Mouse (Mus musculus) liver, embryonic 14.5 days (tissue): ENCODE results near the gene Gnptab. TPM values are rescaled to one million over a fixed set of nuclear protein-coding genes. Genes with fewer than 3 reads are reported as not detected.

Experiments
- ATAC-seq: fragments of 200-750 bp; cut with Nextera tagmentation; 2 replicates; pipeline ENCODE4 v1.8.0; 2017; ENCODE audit warnings: moderate number of reproducible peaks, mild to moderate bottlenecking, moderate library complexity; ENCODE audit not compliant: insufficient read depth
- DNase-seq, 3 experiments: peaks; one replicate each; pipeline ENCODE4 v3.0.0-alpha.2; 2012 to 2013; ENCODE audit warnings: low read depth in 3 of 3, low spot score in 3 of 3
- H3K27ac ChIP-seq: fragments of 300-500 bp; sonication (generic); 2 replicates; pipeline ENCODE4 v1.5.1; 2014; ENCODE audit warnings: moderate library complexity, mild to moderate bottlenecking, control low read depth, inconsistent platforms
- H3K27me3 ChIP-seq: fragments of 300-500 bp; sonication (generic); 2 replicates; pipeline ENCODE4 v1.6.1; 2014; ENCODE audit warnings: mild to moderate bottlenecking, low read length, moderate library complexity; ENCODE audit not compliant: control insufficient read depth, insufficient read depth
- H3K36me3 ChIP-seq: fragments of 300-500 bp; sonication (generic); replicated peaks from 2 replicates; pipeline ENCODE4 v1.6.1; 2014; ENCODE audit warnings: low read depth; ENCODE audit not compliant: control insufficient read depth, insufficient read depth
- H3K4me1 ChIP-seq, 2 experiments: fragments of 200-500 bp in 1 of 2; fragments of 300-500 bp in 1 of 2; sonication (generic) in 1 of 2; replicated peaks; 2 replicates each; pipeline ENCODE4 v1.6.1; 2012 to 2014; ENCODE audit warnings: antibody characterized with exemption in 1 of 2, inconsistent platforms in 1 of 2, low read length in 1 of 2; ENCODE audit not compliant: control insufficient read depth in 2 of 2, insufficient read depth in 2 of 2
- H3K4me2 ChIP-seq: fragments of 300-500 bp; sonication (generic); 2 replicates; pipeline ENCODE4 v1.6.1; 2014; ENCODE audit warnings: low read depth, mild to moderate bottlenecking, control low read depth, moderate library complexity
- H3K4me3 ChIP-seq, 2 experiments: fragments of 200-500 bp in 1 of 2; fragments of 300-500 bp in 1 of 2; sonication (generic) in 1 of 2; 2 replicates each; pipeline ENCODE4 v1.5.1; 2012 to 2014; ENCODE audit warnings: low read depth in 2 of 2, low read length in 2 of 2, mild to moderate bottlenecking in 2 of 2, control low read depth in 1 of 2, inconsistent platforms in 1 of 2, moderate library complexity in 1 of 2; ENCODE audit not compliant: insufficient read depth in 1 of 2
- H3K9ac ChIP-seq: fragments of 300-500 bp; sonication (generic); replicated peaks from 2 replicates; pipeline ENCODE4 v1.6.1; 2014; ENCODE audit warnings: mild to moderate bottlenecking, control low read depth, moderate library complexity
- H3K9me3 ChIP-seq: fragments of 300-500 bp; sonication (generic); 2 replicates; pipeline ENCODE4 v1.6.1; 2016; ENCODE audit warnings: low read length, mixed read lengths; ENCODE audit not compliant: control insufficient read depth
- CTCF ChIP-seq: IDR thresholded peaks from 2 replicates; pipeline ENCODE4 v1.5.1; 2016; ENCODE audit warnings: antibody characterized with exemption, low read depth, control low read depth
- EP300 ChIP-seq: IDR thresholded peaks from 2 replicates; pipeline ENCODE4 v1.6.1; 2016; ENCODE audit warnings: antibody characterized with exemption, low read depth
- WGBS: fragments of 180-500 bp; shearing (Covaris S2); extraction: QIAGEN DNeasy Blood & Tissue Kit; methylation state at CpG from one replicate; pipeline ENCODE4 v1.1.7; 2014; ENCODE audit not compliant: insufficient replicate concordance; 5-methylcytosine and 5-hydroxymethylcytosine counted together
- polyA plus RNA-seq, 2 experiments: library from polyadenylated mRNA; depleted of rRNA in 1 of 2; stranded (reverse) in 1 of 2; unstranded in 1 of 2; fragments of >200 nt; fragmentation: Nextera tagmentation in 1 of 2; extraction: Ambion mirVana in 1 of 2; gene quantifications; 2 replicates each; pipeline versions ENCODE4 v1.2.1 to v1.2.3; 2012 to 2014

Gene Gnptab
- polyA plus RNA-seq (2012; rRNA removed) (3.7 and 4.9 TPM in 2 replicates), polyA plus RNA-seq (2014; fragmentation: Nextera tagmentation; extraction: Ambion mirVana) (2.3 and 2.9 TPM in 2 replicates)

DNA sequence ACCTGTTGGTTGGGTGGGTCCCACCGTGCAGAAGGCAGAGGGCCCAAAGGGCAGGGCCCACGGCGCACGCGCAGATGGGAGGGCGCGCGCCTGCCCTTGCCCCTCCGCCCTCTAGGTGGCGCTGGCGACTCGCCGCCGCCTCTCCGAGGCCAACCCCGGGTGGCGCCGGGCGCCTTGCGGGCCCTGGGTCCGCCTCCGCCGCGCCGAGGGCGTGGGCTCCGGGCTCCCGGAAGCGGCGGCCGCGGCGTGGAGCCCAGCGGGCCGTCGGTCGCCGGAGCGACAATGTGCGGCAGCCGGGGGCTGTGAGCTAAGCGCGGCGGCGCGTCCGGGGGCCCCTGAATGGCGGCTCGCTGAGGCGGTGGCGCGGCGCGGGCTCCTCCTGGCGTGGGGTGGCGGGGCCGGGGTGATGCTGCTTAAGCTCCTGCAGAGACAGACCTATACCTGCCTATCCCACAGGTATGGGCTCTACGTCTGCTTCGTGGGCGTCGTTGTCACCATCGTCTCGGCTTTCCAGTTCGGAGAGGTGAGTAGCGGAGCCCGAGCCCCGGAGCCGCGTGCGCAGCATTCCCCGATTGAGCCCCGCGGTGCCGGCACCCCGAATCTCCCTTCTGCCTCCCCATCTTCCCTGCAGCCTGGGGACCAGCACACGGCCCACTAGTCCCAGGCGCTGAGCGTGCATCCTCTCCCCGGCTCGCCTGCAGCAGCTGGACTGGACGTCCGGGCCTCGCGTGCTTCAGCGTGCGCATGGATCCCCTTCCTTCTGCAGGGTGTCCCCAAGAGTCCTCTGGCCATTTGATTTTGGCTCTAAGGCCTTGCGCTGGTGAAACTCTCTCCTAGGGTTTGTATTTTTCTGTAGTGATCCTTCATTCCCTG lies at the start of gene Gnptab, which contains the start of gene Dram1:
Gnptab (plus strand) TSS at position 120 of the 873 bp plus-strand sequence.
Dram1 (minus strand) TSS at position 68 of the 873 bp plus-strand sequence.
- peak within 1 kb of the TSS; percentile 60 for H3K9ac ChIP-seq
- no peaks in the 10 kb centered on the region for H3K9me3 ChIP-seq
- WGBS, result under 1% methylated on average over 80 of the region's 87 CpGs
- peak within 1 kb of the TSS; percentile 9; the same call in 1 of the 2 replicates for H3K27ac ChIP-seq
- ATAC-seq (peak; percentile 84), DNase-seq (peak; percentile 59 to 66 (median 65))
- TF ChIP-seq CTCF (peak; percentile 82), EP300 (no peak)
- H3K4me3 ChIP-seq, result peak within 1 kb of the TSS; percentile 63 to 70
- no peaks in the 10 kb centered on the region for H3K36me3 ChIP-seq
- peaks cover 0 to 20% of the 10 kb centered on the region in 2 experiments; a peak in 2 of 4 replicates for H3K4me1 ChIP-seq
- H3K4me2 ChIP-seq, result peak within 1 kb of the TSS; percentile 87
- H3K27me3 ChIP-seq, result no peaks in the 10 kb centered on the region

DNA sequence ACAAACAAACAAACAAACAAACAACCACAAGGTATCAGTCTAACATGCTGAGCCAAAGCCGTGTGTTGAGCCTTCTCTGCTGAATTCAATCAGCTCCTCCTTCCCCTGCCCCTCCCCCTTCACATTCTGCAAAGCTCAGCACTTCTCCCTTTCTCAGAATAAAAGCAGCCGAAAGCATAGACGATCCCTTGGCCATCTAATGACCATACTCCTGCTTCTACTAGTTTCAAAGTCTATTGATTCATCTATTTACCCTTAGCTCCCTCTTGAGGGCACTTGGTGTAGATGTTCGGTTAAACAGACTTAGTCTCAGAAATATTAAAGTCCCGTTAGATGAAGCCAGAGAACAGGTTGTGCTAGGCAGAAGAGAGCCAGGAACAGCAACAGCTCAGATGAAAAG lies 48.2 kb upstream of the Gnptab start:
- H3K4me1 ChIP-seq, result no peaks in the 10 kb centered on the region
- ATAC-seq, result no peak
- no peak for DNase-seq
- no peak overlapping the region for H3K9ac ChIP-seq
- H3K4me2 ChIP-seq, result no peak overlapping the region
- H3K27ac ChIP-seq, result no peak overlapping the region
- H3K27me3 ChIP-seq, result no peaks in the 10 kb centered on the region
- no peaks in the 10 kb centered on the region for H3K9me3 ChIP-seq
- no peak overlapping the region for H3K4me3 ChIP-seq
- WGBS, result 26% methylated on average over 5 of the region's 5 CpGs
- TF ChIP-seq CTCF (no peak; the same call in 1 of the 2 replicates), EP300 (no peak)
- no peaks in the 10 kb centered on the region for H3K36me3 ChIP-seq

DNA sequence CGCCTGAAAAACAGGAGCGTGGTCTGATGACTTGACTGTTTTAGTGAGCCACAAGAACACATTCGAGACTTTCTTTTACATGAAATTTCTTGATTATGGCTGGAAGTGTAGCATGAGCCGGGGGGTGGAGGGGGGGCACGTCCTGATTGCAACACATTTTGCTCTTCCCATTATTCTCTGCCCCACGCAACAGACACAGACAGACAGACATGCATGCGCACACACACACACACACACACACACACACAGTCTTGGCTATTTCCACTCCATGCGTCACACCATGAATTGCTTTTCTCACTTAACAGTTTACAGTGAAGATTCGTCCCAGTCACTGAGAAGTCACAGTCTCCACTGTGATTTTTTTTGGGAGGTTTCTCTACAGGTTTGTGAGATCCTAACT lies 38.3 kb upstream of the Gnptab start:
- H3K27me3 ChIP-seq, result no peaks in the 10 kb centered on the region
- TF ChIP-seq CTCF (no peak), EP300 (no peak)
- ATAC-seq (no peak), DNase-seq (no peak)
- 69% methylated on average over 9 of the region's 9 CpGs for WGBS
- H3K4me2 ChIP-seq, result no peak overlapping the region
- no peaks in the 10 kb centered on the region for H3K9me3 ChIP-seq
- 0 out of 4 replicates have a peak, but pooled peaks cover 0 to 2% of the 10 kb centered on the region in 2 experiments for H3K4me1 ChIP-seq
- no peak overlapping the region for H3K4me3 ChIP-seq
- H3K27ac ChIP-seq, result no peak overlapping the region
- H3K36me3 ChIP-seq, result no peaks in the 10 kb centered on the region
- no peak overlapping the region for H3K9ac ChIP-seq

DNA sequence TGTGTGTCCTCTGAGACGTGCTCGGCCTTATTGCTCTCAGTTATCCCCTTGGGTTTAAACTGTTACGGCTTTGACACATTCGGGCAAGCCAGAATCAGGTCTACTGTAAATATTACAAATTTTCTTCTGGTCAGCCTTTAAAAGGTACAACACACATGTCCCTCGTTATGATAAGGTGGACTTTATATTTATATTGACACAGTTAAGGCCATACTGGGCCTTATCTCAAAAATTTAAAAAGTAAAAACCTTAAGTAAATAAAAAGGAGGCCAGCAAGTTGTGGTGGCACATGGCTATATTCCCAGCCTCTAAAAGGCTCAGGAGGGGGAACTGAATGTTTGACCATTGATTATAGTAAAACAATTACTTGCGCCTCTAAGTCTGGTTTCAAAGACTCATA lies 37.6 kb upstream of the Gnptab start:
- H3K9ac ChIP-seq, result no peak overlapping the region
- no peak for ATAC-seq
- H3K4me2 ChIP-seq, result no peak overlapping the region
- H3K27me3 ChIP-seq, result no peaks in the 10 kb centered on the region
- DNase-seq, result no peak
- H3K4me1 ChIP-seq, result 0 out of 4 replicates have a peak, but pooled peaks cover 0 to 2% of the 10 kb centered on the region in 2 experiments
- H3K9me3 ChIP-seq, result no peaks in the 10 kb centered on the region
- H3K36me3 ChIP-seq, result no peaks in the 10 kb centered on the region
- H3K4me3 ChIP-seq, result no peak overlapping the region
- 67% methylated on average over 6 of the region's 6 CpGs for WGBS
- no peak overlapping the region for H3K27ac ChIP-seq
- TF ChIP-seq EP300 (no peak), CTCF (no peak)

DNA sequence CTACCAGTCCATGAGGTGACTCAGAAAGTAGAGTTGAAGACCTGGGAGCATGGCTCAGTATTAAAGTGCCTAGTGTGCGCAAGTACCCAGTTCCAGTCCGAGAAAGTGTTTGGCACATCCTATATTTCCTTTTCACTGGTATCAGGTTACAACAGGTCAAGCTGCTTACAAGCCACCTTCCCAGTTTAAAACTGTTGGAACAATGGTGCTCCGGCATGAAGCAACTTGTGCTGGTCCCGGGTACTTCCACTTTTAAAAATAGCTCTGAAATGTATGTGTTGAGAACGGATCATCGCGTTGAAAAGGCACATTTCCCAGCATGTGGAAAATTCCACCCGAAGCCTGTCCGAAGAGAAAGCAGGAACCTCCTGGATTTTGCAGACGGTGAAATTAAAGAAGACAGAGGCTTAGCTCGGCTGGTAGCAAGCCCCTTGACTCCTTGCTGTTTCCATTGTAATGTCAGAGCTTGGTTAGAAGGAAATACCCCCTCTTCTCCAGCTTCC lies 33.0 kb upstream of the Gnptab start:
- Histone ChIP-seq H3K27ac (no peak overlapping the region), H3K36me3 (no peaks in the 10 kb centered on the region), H3K27me3 (no peaks in the 10 kb centered on the region), H3K9me3 (no peaks in the 10 kb centered on the region), H3K9ac (no peak overlapping the region), H3K4me1 (no peaks in the 10 kb centered on the region), H3K4me2 (no peak overlapping the region), H3K4me3 (no peak overlapping the region)
- DNase-seq (no peak), ATAC-seq (no peak)
- WGBS, result 25% methylated on average over 11 of the region's 11 CpGs
- no peak for TF ChIP-seq EP300
- no peak for TF ChIP-seq CTCF
